Mouse (Mus musculus) layer of hippocampus, adult 2 months (tissue): Measurements from ENCODE around the gene Rps13. TPM values are rescaled to one million over a fixed set of nuclear protein-coding genes. Genes with fewer than 3 reads are reported as not detected.
"Not testable (repeated sequence)": the region's sequence is repeated elsewhere in the genome, so short reads cannot be mapped to it uniquely, and the experiment has no call there.

ENCODE experiments used
- DNase-seq, 2 experiments: peaks; one replicate each; pipeline ENCODE4 v3.0.0; 2022; ENCODE audit warnings: low spot score in 2 of 2
- H3K27ac ChIP-seq: fragments of 200-600 bp; 2 replicates; pipeline ENCODE4 v1.8.1; 2022
- H3K4me3 ChIP-seq: fragments of 200-600 bp; 2 replicates; pipeline ENCODE4 v1.8.1; 2022; ENCODE audit warnings: mild to moderate bottlenecking
- CTCF ChIP-seq: fragments of 200-600 bp; conservative IDR thresholded peaks from 2 replicates; pipeline ENCODE4 v1.8.1; 2022; ENCODE audit warnings: antibody characterized with exemption, mild to moderate bottlenecking, moderate library complexity
- long read RNA-seq, 2 experiments: library from polyadenylated mRNA; stranded (forward); transcript quantifications; one replicate each; pipeline ENCODE4 v2.0.0; 2021; ENCODE audit warnings: borderline mapping rate in 2 of 2
- total RNA-seq, 2 experiments: library from RNA; stranded (reverse); gene quantifications; 2 replicates each; pipeline ENCODE4 v1.2.3; 2021

Rps13 gene
- total RNA-seq = 100 to 1,000 TPM; 242 to 244 TPM
- long read RNA-seq, experiment 1, transcript Rps13-201 (6 exons, 589 nt) = major isoform, 48 of 53 reads
- long read RNA-seq, experiment 1, partial matches to known transcripts = 2 of 53 reads
- long read RNA-seq, experiment 1, other reads (novel, unspliced or antisense) = 1 of 53 reads
- long read RNA-seq, experiment 2, transcript Rps13-201 (6 exons, 589 nt) = major isoform, 72 of 80 reads
- long read RNA-seq, experiment 2, partial matches to known transcripts = 1 of 80 reads
- long read RNA-seq, experiment 2, other reads (novel, unspliced or antisense) = 2 of 80 reads

GRCm38 (mm10) chr7:116333713-116334668 lies at the start of gene Rps13:
Rps13 (minus strand) TSS chr7:116334195.
- no peak for TF ChIP-seq CTCF
- peak within 1 kb of the TSS; percentile 97 for H3K4me3 ChIP-seq
- peak; percentile 98 for DNase-seq
- peak within 1 kb of the TSS; percentile 96 for H3K27ac ChIP-seq

- not testable (repeated sequence) for H3K4me3 ChIP-seq, DNase-seq, H3K27ac ChIP-seq
- peak; percentile 27; the same call in 1 of the 2 replicates for TF ChIP-seq CTCF
Observed at GRCm38 (mm10) chr7:116379181-116379580, 45.2 kb upstream of the Rps13 start.

GRCm38 (mm10) chr7:116374284-116374683 lies 40.3 kb upstream of the Rps13 start:
- no peak for TF ChIP-seq CTCF
- DNase-seq = no peak
- H3K27ac ChIP-seq = no peak overlapping the region
- no peak overlapping the region for H3K4me3 ChIP-seq

GRCm38 (mm10) chr7:116336226-116336625 lies 2.2 kb upstream of the Rps13 start:
- Histone ChIP-seq H3K4me3 (no peak overlapping the region), H3K27ac (no peak overlapping the region)
- DNase-seq = peak; percentile 29 to 33
- peak; percentile 82 for TF ChIP-seq CTCF

GRCm38 (mm10) chr7:116335133-116335532 lies 1.1 kb upstream of the Rps13 start:
- TF ChIP-seq CTCF = no peak
- no peak overlapping the region; the same call in 1 of the 2 replicates for H3K27ac ChIP-seq
- DNase-seq = no peak
- H3K4me3 ChIP-seq = peak overlapping the region; percentile 97; the same call in 1 of the 2 replicates

- Histone ChIP-seq H3K27ac (peak overlapping the region; percentile 96), H3K4me3 (peak overlapping the region; percentile 97)
- TF ChIP-seq CTCF = no peak
- no peak for DNase-seq
Observed at GRCm38 (mm10) chr7:116334669-116335038, 659 bp upstream of the Rps13 start.

GRCm38 (mm10) chr7:116331246-116331645 lies 2.7 kb downstream of the Rps13 start:
- Histone ChIP-seq H3K4me3 (no peak overlapping the region), H3K27ac (no peak overlapping the region)
- DNase-seq = no peak
- TF ChIP-seq CTCF = no peak

- TF ChIP-seq CTCF = no peak
- no peak for DNase-seq
Observed at GRCm38 (mm10) chr7:116329858-116330257, 4.1 kb downstream of the Rps13 start.

GRCm38 (mm10) chr7:116328777-116329176 lies 5.2 kb downstream of the Rps13 start:
- Histone ChIP-seq H3K4me3 (no peak overlapping the region), H3K27ac (no peak overlapping the region)
- TF ChIP-seq CTCF = no peak
- no peak for DNase-seq

More at GRCm38 (mm10) chr7:116329858-116330257, 4.1 kb downstream of the Rps13 start:
- no peak overlapping the region for H3K4me3 ChIP-seq
- no peak overlapping the region for H3K27ac ChIP-seq

GRCm38 (mm10) chr7:116327901-116328300 lies 6.1 kb downstream of the Rps13 start:
- H3K27ac ChIP-seq = no peak overlapping the region
- no peak for TF ChIP-seq CTCF
- no peak for DNase-seq
- no peak overlapping the region for H3K4me3 ChIP-seq

GRCm38 (mm10) chr7:116323331-116323964 lies 10.5 kb downstream of the Rps13 start:
- DNase-seq = peak; percentile 46 to 61
- Histone ChIP-seq H3K4me3 (no peak overlapping the region), H3K27ac (no peak overlapping the region)
- peak; percentile 91 for TF ChIP-seq CTCF

GRCm38 (mm10) chr7:116309456-116309855 lies 24.5 kb downstream of the Rps13 start:
- Histone ChIP-seq H3K27ac (no peak overlapping the region), H3K4me3 (no peak overlapping the region)
- TF ChIP-seq CTCF = no peak
- no peak for DNase-seq

GRCm38 (mm10) chr7:116308632-116308991 lies 25.4 kb downstream of the Rps13 start:
- DNase-seq = no peak
- TF ChIP-seq CTCF = no peak
- peak overlapping the region; percentile 59 for H3K4me3 ChIP-seq
- H3K27ac ChIP-seq = no peak overlapping the region
